Mouse (Mus musculus): ENCODE results near the gene Efnb1.

Gene Efnb1

GRCm38 (mm10) chrX:99153266-99153646 lies 17.3 kb downstream of the Efnb1 start:
- DNase-seq (ENCODE audit: low spot score in 2 of 2): no peak

GRCm38 (mm10) chrX:99154358-99154757 lies 18.4 kb downstream of the Efnb1 start:
- DNase-seq (ENCODE audit: low spot score in 2 of 2): no peak

DNA sequence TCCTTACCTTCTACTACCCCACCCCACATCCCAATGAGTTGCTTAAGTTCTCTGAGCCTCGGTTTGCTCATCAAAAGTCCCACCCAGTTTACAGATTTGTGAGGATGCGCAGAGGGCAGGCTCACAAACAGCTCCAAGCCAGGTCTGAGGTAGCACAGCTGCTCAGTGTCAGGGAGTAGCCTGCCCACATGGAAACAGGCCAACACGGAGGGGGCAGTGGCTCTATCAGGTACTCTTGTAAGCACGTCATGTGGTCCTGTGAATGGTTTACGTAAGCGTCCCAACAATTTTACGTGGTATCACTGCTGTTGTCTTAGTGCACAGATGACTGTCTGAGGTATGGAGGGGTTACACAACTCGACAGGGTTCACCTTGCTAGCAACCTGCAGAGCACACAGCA lies 23.1 kb downstream of the Efnb1 start:
- DNase-seq (ENCODE audit: low spot score in 2 of 2): no peak

GRCm38 (mm10) chrX:99164111-99164510 lies 28.2 kb downstream of the Efnb1 start:
- DNase-seq (ENCODE audit: low spot score in 2 of 2): no peak

DNA sequence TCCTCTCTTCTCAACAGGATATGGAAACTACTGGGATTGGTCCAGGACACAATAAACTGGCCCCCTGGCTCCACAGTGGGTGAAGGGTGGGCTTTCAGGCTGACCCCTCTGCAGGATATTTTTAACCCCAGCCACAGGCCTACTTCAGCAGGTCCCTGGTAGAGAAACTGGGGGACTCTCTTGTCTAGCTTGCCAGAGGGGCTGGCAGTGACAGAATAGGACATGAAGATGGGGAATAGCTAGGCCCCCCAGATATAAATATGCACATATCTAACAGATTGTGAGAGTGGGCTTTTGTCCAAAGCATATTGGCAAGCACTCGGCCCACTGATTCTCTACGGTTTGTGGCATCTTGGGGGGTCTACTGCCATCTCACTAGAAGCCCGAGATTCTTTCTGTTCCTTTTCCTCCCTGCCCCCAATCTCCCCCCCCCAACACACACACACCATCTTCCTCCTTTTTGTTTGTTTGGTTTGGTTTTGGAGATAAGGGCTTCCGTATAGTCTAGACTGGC lies 29.0 kb downstream of the Efnb1 start:
- DNase-seq (ENCODE audit: low spot score in 2 of 2): no peak

DNA sequence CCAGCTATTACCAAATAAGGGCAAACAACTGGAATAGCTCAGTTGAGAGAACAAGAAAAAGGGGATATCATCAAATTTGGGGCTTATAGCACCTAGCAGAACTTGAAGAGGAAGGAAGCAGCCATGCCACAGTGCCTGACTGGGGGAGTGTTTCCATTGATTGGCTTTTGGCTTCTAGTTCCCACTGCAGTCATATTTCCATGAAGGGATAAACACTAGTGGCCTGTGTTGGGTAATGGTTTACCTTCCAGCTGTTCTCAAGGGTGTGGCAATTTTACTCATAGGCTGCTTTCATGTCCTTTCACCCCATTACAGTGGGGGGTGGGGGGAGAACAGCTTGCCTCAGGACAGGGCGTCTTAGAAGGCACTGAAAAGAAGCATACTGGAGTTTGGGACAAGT lies 31.1 kb downstream of the Efnb1 start:
- no peak for DNase-seq (ENCODE audit: low spot score in 2 of 2)

DNA sequence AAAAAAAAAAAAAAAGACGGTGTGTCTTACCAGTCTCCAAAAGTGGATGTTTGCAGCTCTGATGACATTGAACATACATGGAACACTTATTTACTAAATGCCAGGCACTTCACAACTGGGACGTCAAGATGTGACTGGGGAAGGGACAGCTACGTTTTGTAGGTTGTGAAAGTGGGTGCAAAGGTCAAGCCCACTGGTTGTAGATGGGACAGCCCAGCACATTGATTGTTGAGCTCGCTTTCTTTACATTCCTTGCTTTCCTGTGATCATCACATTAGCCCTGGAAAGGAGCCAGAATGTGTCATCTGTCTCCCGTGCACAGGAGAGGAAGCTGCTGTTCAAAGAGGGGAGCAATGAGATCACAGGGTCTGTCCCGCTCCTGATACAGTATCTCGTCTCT lies 31.6 kb downstream of the Efnb1 start:
- no peak for DNase-seq (ENCODE audit: low spot score in 2 of 2)

DNA sequence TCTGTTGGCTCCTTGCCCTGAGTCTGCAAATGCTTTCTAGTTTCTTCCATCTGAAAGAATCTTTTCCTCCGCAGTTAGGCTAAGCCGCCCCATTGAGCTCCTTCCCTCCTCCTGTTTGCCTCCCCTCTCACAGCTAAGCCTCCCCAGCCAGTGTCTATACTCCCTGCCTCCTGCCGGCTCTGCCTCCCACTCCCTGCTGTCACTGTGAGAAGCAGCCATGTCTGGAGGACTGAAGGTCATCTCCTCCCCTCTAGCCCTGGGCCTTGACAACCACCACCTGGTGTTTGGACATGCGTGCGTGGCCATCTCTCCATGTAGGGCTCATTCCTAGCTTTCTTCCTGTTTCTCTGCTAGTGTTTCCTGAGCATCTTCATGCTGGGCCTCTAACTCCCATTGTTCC lies 36.4 kb downstream of the Efnb1 start:
- no peak for DNase-seq (ENCODE audit: low spot score in 2 of 2)

DNA sequence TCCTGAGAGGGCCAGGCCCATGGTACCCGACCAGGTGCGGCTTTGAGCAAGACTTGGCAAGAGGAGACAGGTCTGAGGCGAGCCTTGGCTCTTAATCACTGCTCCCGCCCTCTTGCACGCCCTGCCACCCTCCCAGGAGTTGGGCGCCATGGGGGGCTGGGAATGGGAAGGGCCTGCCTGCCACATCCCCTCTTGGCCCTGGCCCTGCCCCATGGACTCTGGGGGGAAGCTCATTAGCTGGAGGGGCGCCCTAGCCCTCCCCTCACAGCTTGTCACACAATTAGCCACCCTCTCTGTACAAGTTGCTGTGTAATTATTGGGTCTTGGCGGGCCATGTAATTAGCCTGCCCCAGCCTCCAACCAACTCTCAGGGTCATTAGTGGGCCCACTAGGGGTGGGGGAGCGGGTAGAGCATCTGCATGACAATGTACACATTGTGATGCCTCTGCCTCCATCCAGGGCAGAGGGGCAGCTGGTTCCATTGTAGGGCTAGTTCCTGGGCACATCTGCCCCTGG lies 49.2 kb downstream of the Efnb1 start:
- no peak for DNase-seq (ENCODE audit: low spot score in 2 of 2)

- no peak for DNase-seq (ENCODE audit: low spot score in 2 of 2)
These were observed 50.8 kb downstream of the Efnb1 start for GRCm38 (mm10) chrX:99186497-99187435.

DNA sequence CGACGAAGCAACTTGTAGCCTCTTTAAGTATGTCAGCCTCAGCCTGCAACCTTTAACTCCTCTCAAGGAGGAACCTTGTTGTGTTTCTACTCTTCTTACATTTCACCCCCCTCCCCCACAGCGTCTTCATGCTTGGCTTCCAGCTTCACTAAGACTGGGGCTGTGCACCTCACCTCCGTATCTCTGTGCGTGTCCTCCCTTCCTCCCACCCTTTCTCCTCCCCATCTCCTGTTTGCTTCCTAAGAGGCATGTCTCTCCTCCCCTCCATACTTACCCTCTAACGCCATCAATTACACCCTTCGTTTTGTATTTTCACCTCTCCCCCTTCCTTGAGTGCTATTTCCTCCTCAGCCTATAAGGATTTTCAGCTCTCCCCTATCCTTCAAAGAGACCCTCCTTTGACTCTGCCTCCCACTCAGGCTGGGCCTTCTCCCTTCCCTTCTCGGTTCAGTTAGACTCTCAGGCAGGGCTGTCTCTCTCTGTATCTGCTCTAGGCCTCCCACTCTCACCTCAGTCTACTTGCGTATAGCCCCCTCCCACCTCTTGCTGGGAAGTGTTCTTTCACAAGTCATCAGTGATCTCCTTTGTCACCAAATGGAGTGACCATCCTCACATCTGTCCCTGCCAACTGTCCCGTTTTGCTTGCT lies 55.6 kb downstream of the Efnb1 start:
- DNase-seq (ENCODE audit: low spot score in 2 of 2): no peak

DNA sequence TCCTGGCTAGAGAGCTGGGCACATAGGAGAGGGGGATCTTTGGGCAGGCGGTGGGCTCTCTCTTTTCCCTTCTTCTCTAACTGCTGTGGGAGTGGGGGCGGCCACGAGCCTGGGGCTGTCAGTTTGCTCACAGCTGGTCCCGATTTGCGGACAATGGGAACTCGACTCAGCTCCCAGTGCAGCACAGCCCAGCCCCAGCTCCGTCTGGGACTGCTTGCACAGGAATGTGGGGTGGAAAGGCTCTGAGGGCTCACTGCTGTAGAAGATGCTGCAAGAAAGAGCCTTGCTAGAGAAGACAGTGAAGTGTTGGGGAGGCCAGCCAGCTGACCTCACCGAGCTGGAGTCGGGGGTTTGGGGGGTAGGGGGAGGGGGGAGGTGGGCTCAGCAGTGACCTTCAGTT lies 61.0 kb downstream of the Efnb1 start:
- DNase-seq (ENCODE audit: low spot score in 2 of 2): no peak

- no peak for DNase-seq (ENCODE audit: low spot score in 2 of 2)
These were observed 62.6 kb downstream of the Efnb1 start for GRCm38 (mm10) chrX:99198532-99198931.

All from spleen, postnatal 4 days (tissue).